Mouse (Mus musculus) layer of hippocampus, adult 18-20 months (tissue): ENCODE measurements at regions not wholly inside any gene's neighbourhood (a gene's known extent, or its start where the extent isn't known, plus 50 kb on each side); places are given as distances from the start of the nearest gene placed in this dataset.
A peak's percentile ranks its signal among the peaks of the same experiment; 100 is the strongest.

ENCODE experiments used
- DNase-seq, 2 experiments: peaks; one replicate each; pipeline ENCODE4 v3.0.0; 2022; ENCODE audit warnings: low spot score in 2 of 2

DNA sequence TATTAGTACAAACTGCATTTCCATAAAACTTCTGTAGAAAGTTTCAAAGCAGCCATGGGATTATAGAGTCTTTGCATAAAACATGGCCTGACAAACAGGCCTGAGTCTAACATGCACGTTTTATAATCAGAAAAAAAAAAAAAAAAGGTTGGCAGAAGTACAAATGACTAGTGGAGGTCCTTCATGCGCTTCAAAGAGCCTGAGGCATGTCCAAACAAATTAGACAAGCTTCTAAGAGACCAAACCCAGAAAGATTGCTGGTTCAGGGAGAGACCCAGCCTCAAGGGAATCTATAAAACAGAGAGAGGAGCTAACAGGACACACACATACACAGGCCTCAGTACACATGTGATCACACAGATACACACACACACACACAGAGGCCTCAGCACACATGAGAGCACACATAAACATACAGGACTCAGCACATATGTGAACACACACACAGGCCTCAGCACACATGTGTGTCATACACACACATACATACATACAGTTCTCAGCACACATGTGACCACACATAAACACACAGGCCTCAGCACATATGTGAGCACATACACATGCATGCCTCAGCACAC lies 57.0 kb upstream of the Gnaq start:
- no peak for DNase-seq

DNA sequence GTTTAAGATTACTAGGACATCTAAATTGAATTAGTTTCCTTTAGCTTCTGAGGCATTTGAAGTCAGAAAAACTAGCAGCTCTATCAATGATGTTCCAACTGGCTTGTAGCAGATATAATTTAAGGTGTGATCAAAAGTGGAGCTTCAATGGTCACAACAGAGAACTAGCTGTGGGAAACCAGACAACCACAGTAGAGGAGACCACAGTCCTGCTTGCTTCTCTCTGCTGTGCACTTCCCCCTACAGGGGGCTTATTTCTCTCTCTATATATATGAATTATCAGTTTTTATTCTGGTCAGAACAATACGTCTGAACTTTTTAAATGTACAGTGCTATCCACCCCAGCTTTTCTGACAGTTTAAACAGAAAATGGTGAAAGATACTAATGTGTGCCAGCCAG lies 57.6 kb upstream of the Gnaq start:
- no peak for DNase-seq

DNA sequence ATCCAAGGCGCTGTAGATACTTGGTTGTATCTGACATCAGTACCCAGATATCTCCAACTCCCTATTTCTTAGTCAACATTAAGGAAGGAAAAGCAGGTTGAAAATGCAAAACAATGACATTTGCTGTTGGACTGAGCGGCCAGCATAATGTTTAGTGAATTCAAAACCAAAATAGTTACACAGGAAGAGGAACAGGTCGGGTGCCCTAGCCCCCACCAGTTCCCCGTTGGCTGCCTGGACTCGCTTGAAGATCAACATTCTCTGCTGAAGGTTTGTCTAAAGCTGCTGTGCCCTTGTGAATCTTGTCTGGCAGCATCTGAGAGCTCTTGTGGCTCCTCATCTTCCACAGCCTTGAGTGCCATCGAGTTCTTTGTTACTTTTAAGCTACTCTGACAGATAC lies 65.3 kb upstream of the Gnaq start:
- DNase-seq: no peak

DNA sequence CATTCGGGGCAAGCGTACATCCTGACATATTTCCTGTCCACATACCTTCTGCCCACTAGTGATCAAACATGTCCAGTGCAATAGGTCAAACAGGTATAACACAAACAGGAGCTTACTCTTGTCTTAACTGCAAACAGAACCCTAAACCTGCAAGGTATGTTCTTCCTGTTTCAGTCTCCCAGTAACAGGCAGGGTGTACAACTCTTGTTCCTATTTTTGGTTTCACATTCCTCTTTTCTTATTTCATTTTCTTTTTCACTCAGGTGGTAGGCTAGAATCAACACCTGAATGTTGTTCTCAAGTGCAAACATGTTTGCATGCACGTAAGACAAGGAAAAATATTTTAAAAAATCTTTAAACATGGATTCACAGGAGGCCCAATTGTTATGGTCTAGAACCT lies 67.7 kb upstream of the Gnaq start:
- DNase-seq: no peak

DNA sequence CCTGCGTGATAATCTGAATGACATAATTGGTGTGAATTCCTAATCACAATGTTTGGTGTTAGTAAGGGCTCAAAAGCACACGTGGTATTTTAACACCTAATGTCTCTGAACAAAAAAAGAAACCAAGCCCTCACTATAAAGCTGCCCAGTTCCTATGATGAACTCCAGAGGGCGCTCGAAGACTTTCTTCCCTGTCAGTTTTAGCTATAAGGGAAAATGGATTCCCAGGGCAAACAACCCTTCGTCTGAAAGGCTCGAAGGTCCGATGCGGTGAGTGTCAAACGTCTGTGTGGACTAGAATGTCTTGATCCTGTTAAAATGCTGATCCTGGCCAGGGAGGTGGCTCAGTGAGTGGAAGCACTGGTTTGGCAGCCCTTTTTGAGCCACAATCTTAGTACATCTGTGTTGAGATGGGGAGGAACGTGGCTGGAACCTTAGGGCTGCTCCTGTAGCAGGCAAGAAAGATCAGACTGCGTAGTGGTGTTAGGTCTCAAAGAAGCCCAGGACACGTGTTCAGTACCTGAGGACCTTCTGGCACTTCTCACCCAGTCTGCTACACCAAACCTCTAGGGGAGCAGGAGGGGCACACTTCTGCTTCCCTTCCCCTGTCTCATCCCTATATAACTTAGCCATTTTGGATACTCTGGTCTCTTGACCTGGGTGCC lies 68.6 kb upstream of the Gnaq start:
- peak; percentile 69 to 94 for DNase-seq

DNA sequence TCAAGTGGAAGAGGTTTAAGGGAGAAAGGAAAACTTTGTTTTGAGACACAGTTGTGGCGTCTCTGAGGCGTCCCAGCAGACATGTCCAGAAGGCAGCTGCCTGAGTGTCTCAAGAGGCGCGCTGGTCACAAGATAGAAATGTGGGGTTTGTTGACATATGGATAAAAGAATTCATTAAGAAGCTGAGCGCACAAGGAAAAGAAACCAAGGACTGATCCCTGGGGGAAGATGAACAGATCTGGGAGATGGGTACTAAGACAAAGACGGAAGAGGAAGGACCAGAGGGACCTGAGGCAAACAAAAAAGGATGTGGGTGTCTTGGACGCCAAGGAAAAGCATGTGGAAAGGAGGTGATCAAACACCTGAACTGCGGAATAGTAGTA lies 69.1 kb upstream of the Gnaq start:
- DNase-seq: no peak

DNA sequence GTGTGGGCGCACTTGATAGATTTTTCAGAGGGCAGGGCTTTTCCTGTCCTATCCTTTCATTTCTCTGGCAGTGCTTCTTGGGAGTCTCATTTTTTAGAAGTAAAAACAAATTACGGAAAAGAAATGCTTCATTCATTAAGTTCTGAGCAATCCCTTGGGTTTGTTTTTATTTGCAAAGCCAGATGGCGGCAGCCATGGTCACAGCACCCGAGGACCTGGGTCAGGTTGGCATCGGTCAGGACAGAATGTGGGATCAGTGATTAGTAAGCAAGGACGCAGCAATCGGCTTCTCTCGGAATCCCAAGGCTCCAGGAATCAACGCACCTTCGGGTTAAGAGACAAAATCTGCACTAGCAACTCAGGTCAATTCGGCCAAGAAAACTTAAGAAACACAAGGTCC lies 70.8 kb upstream of the Gnaq start:
- DNase-seq: no peak

DNA sequence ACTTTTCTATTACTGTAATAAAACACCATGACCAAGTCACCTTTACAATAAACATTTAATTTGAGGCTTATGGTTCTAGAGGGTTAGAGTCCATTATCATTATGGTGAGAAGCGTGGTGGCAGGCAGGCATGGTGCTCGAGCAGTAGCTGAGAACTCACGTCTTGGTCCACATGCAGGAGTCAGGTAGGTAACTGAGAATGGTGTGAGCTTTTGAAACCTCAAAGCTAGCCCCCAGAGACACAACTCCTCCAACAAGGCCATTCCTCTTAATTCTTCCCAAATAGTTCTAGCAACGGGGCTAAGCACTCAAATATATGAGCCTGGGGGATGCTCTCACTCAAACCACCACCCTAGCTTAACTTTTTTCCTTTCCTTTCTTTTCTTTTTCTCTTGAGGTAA lies 73.6 kb upstream of the Gnaq start:
- DNase-seq: no peak

DNA sequence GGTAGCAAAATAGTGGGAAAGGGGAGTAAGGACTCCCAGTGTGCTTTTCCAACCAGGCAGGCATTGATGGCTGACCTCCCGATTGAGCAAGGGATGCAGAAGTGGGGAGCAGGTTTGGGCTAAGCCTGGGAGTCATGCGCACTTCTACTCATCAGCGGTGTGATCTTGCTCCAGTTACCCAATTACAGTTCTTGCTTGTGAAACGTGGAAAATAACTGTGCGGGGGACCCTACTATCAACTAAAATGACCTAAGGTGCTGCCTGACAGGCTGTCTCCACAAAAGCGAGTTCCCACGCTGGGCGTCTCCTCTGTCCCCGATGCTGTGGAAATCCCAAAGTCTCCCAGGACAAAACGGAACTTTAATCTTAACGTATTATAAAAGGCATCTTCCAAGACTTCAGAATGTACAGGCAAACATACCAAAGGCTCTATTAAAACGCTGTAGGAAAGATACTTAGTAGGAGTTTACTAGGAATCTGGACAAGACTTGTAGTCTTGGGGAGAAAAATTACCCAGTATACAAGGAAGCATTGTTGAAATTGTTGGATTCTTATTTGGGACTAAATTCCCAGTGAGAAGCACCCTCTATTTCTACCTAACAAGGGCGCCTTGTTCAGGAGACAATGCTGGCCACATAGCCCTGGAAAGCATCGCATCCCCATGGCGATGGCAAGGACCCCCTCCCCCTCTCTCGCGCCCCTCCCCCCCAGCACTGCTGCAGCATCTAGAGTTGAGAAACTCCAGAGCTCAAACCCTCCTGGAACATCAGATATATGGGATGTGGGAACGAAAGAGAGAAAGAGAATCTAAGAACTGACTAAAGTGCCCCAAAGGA lies 65.6 kb upstream of the Cep78 start:
- peak; percentile 19 to 58 for DNase-seq

DNA sequence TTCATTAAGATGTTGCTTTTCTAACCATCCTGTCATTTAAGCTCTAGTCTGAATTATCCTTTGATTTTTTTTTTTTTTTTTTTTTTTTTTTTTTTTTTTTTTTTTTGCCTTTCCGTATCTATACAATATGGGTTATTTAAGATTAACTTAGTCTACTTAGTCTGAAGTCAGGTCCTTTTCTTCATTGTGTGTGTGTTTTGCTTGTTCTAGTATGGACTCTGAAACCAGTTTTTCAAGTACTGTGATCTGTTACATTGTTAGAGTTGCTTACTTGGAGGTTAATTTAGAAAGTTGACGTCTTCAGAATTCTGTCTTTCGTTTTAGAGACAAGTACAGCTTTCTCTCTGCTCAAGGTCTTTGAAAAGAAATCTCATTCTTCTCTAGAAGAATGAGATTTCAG lies 64.9 kb upstream of the Cep78 start:
- DNase-seq: no peak

DNA sequence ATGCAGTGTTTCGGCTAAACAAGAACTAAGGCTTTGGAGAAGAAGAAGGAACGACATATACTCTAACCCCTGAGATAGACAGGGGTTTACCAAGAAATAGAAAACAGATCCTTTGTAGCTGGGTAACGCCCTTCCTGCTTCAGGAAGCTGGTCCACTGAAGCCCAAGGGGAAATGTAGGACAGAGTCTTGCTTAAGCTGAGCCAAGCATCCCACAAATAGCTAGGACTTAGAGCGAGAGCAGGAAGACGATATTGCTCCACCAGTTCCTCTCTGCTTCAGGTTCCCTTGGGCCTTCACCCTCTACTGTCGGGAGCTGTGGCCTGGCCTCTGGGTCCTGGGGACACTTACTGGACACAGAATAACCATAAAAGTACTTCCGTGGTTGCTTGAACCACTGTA lies 62.2 kb upstream of the Cep78 start:
- DNase-seq: no peak

DNA sequence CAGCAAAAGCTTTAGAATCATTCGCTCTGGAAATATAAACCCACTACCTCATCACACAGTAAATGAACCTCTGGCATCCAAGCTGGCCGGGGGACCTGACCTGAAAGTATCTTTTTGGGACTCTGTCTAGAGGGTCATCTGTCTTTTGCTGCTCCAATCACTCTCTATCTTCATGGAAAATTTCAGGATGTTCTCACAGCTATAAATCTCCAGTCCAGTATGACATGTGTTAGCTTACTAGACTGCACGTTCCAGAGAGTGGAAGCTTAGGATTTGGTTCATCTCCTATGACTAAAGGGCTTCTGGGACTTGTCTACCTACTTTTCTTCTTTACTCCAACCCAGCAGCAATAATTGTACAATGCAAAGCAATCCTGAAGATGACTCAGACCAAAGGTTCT lies 60.5 kb upstream of the Cep78 start:
- no peak for DNase-seq

DNA sequence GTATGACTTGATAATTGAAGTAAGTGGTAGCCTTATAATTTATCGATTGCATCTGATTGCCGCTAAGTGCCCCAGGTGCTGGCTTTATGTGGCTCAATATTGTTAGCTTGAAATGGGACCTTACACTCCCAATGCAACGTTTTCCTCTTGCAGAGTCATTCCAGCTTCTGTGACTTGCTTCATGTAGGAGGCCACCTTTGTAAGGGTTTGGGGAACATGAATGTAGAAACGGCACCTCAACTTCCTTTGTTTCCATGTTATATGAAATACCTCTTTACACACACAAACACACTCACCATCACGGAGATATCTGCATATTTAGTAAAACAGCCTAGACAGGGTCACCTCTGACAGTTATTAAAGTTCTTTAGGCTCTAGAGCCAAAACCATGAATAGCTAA lies 59.4 kb upstream of the Cep78 start:
- no peak for DNase-seq

DNA sequence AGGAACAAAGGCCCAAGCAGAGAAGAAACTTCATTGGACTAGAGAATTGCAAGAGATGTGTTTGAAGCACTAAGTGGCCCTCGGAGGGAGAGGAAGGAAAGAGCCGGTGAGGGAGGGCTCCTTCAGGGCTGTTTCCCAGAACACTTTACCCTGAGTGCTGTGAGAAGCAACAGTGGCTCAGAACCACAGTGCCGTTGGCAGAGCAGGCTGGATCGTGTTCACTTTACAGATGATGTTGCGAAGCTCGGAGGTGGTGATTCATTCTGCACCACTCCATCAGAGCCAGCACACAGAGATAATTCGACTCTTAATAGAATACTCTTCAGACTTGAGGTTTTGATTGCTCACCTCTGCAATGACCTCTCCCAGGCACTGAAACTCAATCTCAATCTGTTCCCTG lies 58.2 kb upstream of the Cep78 start:
- peak in 1 of 2 experiments; percentile 22 for DNase-seq

DNA sequence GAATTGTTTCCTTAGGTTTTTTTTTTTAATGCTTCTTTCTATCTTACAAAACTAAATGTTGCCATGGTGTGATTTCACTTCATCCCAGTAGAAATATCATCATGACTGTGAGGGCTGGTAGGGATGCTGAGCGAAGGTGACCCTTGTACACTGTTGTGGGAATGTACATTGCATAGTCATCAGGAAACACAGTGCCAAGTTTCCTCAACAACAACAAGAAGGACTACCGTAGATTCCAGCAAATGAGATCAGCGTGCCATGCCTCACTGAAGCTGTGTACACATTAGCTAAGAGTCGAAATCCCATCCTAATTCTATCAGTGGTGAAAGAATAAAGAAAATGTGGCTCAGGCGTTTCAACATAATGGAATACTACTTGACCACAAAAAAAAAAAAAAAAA lies 57.1 kb upstream of the Cep78 start:
- no peak for DNase-seq

DNA sequence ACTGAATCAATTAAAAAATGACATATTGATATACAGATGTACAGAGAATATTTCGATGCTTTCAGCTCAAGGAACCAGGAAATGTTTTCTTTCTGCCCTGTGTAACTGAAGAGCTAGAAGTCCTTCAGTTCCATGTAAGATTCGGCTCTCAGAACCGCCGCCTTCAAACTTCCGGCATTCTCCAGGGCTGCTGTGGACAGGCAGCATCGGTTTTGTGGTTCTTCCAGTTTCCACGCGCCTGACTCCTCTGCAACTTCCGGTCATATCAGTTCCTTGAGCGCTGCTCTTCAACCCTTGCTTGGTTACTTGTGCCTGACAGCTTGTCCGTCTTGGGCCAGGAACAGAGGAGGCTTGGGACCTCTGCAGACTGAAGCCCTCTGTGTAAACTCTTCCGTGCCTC lies 53.0 kb upstream of the Cep78 start:
- DNase-seq: no peak
